Mouse (Mus musculus) brown adipose tissue, adult 24 weeks (tissue): ENCODE data around the gene Gm20388. TPM values are rescaled to one million over a fixed set of nuclear protein-coding genes. Genes with fewer than 3 reads are reported as not detected.
A peak's percentile ranks its signal among the peaks of the same experiment; 100 is the strongest.

Source experiments
- H3K27ac ChIP-seq: fragments of 200-500 bp; replicated peaks from 2 replicates; pipeline ENCODE4 v1.5.1; 2012; ENCODE audit warnings: low read depth, mild to moderate bottlenecking, low read length
- H3K4me1 ChIP-seq: fragments of 200-500 bp; 2 replicates; pipeline ENCODE4 v1.6.1; 2012; ENCODE audit warnings: low read length, mixed read lengths; ENCODE audit not compliant: control insufficient read depth, insufficient read depth, insufficient read length
- H3K4me3 ChIP-seq: fragments of 200-500 bp; 2 replicates; pipeline ENCODE4 v1.5.1; 2012; ENCODE audit warnings: low read depth, mild to moderate bottlenecking, low read length, moderate library complexity; ENCODE audit not compliant: insufficient read depth
- polyA plus RNA-seq: library from polyadenylated mRNA; stranded (reverse); fragments of >200 nt; gene quantifications from 2 replicates; pipeline ENCODE4 v1.2.4, GENCODE M21; 2012; ENCODE audit not compliant: missing spikeins, insufficient read depth, insufficient read length

Gene Gm20388
- polyA plus RNA-seq, 1 experiment: 44.7 TPM

- H3K27ac ChIP-seq: no peak overlapping the region
- H3K4me3 ChIP-seq: no peak overlapping the region
- H3K4me1 ChIP-seq: no peaks in the 10 kb centered on the region
Observed at GRCm38 (mm10) chr8:123791845-123792225, 3881.2 kb downstream of the Gm20388 start.

DNA sequence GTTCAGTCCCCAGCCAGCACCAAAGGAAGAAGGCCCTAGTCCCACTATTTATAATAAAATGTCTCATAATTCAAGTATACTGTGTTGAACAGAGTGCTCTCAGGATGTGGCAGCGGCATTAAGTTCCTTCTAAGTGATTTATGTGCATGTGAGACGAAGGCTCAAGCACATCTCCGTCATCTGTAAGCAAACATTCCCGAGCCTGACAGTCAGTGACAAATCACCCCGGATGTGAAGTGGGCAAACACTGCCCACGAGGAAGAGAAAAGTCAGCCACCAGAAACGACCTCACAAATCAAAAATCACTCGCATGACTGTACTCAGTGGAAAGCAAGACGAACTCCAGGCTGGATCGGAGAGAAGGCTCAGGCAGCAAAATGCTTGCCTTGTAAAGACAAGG is 3883.3 kb downstream of the Gm20388 start:
- H3K27ac ChIP-seq: no peak overlapping the region
- H3K4me1 ChIP-seq: 0 out of 2 replicates have a peak, but pooled peaks cover 3% of the 10 kb centered on the region
- no peak overlapping the region for H3K4me3 ChIP-seq

- H3K27ac ChIP-seq: no peak overlapping the region
- 0 out of 2 replicates have a peak, but pooled peaks cover 3% of the 10 kb centered on the region for H3K4me1 ChIP-seq
- H3K4me3 ChIP-seq: no peak overlapping the region
Observed at GRCm38 (mm10) chr8:123794766-123795165, 3884.1 kb downstream of the Gm20388 start.

DNA sequence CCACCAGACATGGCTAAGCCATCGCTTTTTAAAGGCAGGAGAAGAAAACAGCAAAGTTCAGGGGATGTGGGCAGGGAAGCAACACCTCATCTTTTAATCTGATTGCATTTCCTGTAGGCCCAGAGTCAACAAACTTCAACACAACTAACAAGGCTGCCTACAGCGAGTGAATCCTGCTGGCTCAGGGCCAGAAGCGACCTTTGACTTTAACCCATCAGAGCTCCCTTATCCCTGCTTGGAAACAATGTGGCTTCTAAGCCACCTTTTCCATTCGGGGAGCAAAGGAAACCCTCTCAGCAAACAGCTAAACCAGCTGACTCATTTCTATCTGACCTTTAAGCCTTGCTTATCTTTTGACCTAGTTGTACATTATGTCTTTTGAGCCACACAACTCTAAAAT is 3886.1 kb downstream of the Gm20388 start:
- H3K27ac ChIP-seq: no peak overlapping the region
- 0 out of 2 replicates have a peak, but pooled peaks cover 3% of the 10 kb centered on the region for H3K4me1 ChIP-seq
- H3K4me3 ChIP-seq: no peak overlapping the region

DNA sequence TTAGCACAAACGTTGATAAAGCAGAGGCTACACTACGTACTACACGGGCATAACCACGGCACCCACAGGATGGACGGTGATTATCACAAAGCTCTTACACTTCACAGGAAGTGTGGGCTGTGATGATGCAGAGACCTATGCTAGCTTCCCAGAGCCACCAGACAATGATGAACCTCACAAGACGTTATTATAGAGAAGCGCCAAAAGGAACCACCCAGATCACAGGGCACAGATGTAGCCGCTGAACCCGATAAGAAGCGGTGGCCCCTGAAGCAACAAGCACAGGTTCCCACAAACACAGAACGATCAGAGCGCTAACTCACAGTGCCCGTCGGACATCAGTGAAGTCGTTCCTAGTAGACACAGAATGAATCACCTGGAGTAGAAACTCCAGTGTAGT is 3887.3 kb downstream of the Gm20388 start:
- Histone ChIP-seq H3K4me3 (no peak overlapping the region), H3K27ac (no peak overlapping the region), H3K4me1 (0 out of 2 replicates have a peak, but pooled peaks cover 3% of the 10 kb centered on the region)

GRCm38 (mm10) chr8:123799434-123799833 is 3888.8 kb downstream of the Gm20388 start:
- H3K27ac ChIP-seq: no peak overlapping the region
- H3K4me1 ChIP-seq: 0 out of 2 replicates have a peak, but pooled peaks cover 3% of the 10 kb centered on the region
- no peak overlapping the region for H3K4me3 ChIP-seq

GRCm38 (mm10) chr8:123799885-123800284 is 3889.2 kb downstream of the Gm20388 start:
- Histone ChIP-seq H3K27ac (no peak overlapping the region), H3K4me1 (0 out of 2 replicates have a peak, but pooled peaks cover 3% of the 10 kb centered on the region), H3K4me3 (no peak overlapping the region)

- Histone ChIP-seq H3K4me1 (0 out of 2 replicates have a peak, but pooled peaks cover 3% of the 10 kb centered on the region), H3K4me3 (no peak overlapping the region), H3K27ac (no peak overlapping the region)
Observed at GRCm38 (mm10) chr8:123800867-123801266, 3890.2 kb downstream of the Gm20388 start.

GRCm38 (mm10) chr8:123801538-123801937 is 3890.9 kb downstream of the Gm20388 start:
- 0 out of 2 replicates have a peak, but pooled peaks cover 3% of the 10 kb centered on the region for H3K4me1 ChIP-seq
- H3K27ac ChIP-seq: no peak overlapping the region
- H3K4me3 ChIP-seq: no peak overlapping the region

GRCm38 (mm10) chr8:123803639-123804038 is 3893.0 kb downstream of the Gm20388 start:
- H3K4me3 ChIP-seq: no peak overlapping the region
- H3K27ac ChIP-seq: no peak overlapping the region
- peaks cover 6% of the 10 kb centered on the region for H3K4me1 ChIP-seq

DNA sequence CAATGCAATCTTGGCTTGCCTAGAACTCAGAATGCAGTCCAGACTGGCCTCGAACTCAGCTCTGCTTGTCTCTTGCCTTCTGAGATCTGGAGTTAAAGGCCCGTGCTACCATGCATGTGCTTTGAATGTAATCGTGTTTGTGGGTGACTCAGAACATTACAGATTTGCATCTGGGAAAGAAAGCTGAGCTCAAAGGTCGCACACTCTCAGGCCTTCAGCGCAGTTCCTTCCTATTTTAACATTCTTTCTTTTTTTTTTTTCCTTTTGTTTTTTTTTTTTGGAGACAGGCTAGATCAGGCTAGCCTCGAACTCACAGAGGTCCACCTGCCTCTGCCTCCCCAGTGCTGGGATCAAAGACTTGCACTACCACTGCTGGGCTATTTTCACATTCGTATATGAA is 3893.9 kb downstream of the Gm20388 start:
- no peak overlapping the region for H3K4me3 ChIP-seq
- H3K4me1 ChIP-seq: peaks cover 6% of the 10 kb centered on the region
- H3K27ac ChIP-seq: no peak overlapping the region

- H3K4me1 ChIP-seq: peaks cover 6% of the 10 kb centered on the region
- no peak overlapping the region; the same call in 1 of the 2 replicates for H3K27ac ChIP-seq
- H3K4me3 ChIP-seq: peak overlapping the region; percentile 92
Observed at GRCm38 (mm10) chr8:123805209-123805717, 3894.6 kb downstream of the Gm20388 start.

- H3K27ac ChIP-seq: peak within 1 kb of the TSS; percentile 35
- H3K4me3 ChIP-seq: peak within 1 kb of the TSS; percentile 92
- peaks cover 6% of the 10 kb centered on the region for H3K4me1 ChIP-seq
Observed at GRCm38 (mm10) chr8:123805718-123806373, 3895.2 kb downstream of the Gm20388 start, which contains the start of gene Rab4a. Gene Rab4a, plus strand, starts transcription at chr8:123805985.

GRCm38 (mm10) chr8:123806374-123806935 is 3895.8 kb downstream of the Gm20388 start:
- peak overlapping the region; percentile 92 for H3K4me3 ChIP-seq
- H3K4me1 ChIP-seq: peaks cover 6% of the 10 kb centered on the region
- H3K27ac ChIP-seq: 0 out of 2 replicates have a peak overlapping the region, but pooled peaks have one; percentile 35

DNA sequence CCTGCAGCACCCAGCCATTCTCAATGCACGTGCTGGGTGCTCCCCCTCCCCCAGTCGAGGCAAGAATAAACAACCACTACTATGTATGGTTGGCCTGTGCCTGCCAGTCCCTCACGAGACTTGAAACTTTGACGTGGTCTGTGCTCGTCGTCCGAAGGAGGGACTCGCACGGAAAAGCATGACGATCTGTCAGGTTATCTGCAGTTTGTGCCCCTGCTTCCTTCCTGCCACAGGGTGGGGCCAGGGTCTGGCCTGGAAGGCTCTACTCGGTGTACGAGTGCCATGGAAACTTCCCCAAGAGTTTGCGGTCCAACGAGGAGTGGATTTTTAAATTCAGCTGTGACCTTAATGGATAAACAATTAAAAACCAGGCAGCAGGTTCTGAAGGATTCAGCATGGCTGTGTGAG is 3896.4 kb downstream of the Gm20388 start:
- peaks cover 6% of the 10 kb centered on the region for H3K4me1 ChIP-seq
- 0 out of 2 replicates have a peak overlapping the region, but pooled peaks have one; percentile 9 for H3K4me3 ChIP-seq
- H3K27ac ChIP-seq: no peak overlapping the region
